Mouse (Mus musculus) lung, postnatal 4 days (tissue): ENCODE measurements around the gene Iqcc.

Experiments
- DNase-seq, 2 experiments: peaks; one replicate each; pipeline ENCODE4 v3.0.0; 2021

The Iqcc gene

GRCm38 (mm10) chr4:129618786-129619691 is at the start of gene Iqcc:
Gene Iqcc (minus strand): TSS chr4:129619099.
- peak; percentile 96 to 97 for DNase-seq

- DNase-seq = no peak
Measured at GRCm38 (mm10) chr4:129662255-129662813, 43.4 kb upstream of the Iqcc start.

GRCm38 (mm10) chr4:129661584-129661983 is 42.7 kb upstream of the Iqcc start:
- DNase-seq = no peak

GRCm38 (mm10) chr4:129654770-129655169 is 35.9 kb upstream of the Iqcc start:
- DNase-seq = no peak

GRCm38 (mm10) chr4:129650359-129650758 is 31.5 kb upstream of the Iqcc start:
- DNase-seq = no peak

GRCm38 (mm10) chr4:129648656-129649055 is 29.8 kb upstream of the Iqcc start:
- DNase-seq = no peak

GRCm38 (mm10) chr4:129645204-129645603 is 26.3 kb upstream of the Iqcc start:
- no peak for DNase-seq

- DNase-seq = peak in 1 of 2 experiments; percentile 56
Measured at GRCm38 (mm10) chr4:129641756-129642155, 22.9 kb upstream of the Iqcc start.

GRCm38 (mm10) chr4:129640638-129641467 is 22.0 kb upstream of the Iqcc start, which contains the start of gene Txlna:
Gene Txlna (minus strand): TSS chr4:129641065.
- peak; percentile 97 to 98 for DNase-seq

GRCm38 (mm10) chr4:129640101-129640637 is 21.3 kb upstream of the Iqcc start:
- peak; percentile 69 to 72 for DNase-seq

GRCm38 (mm10) chr4:129639221-129639620 is 20.3 kb upstream of the Iqcc start:
- no peak for DNase-seq

GRCm38 (mm10) chr4:129633852-129634251 is 15.0 kb upstream of the Iqcc start:
- DNase-seq = no peak

GRCm38 (mm10) chr4:129631867-129632266 is 13.0 kb upstream of the Iqcc start:
- DNase-seq = no peak

- peak; percentile 53 to 69 for DNase-seq
Measured at GRCm38 (mm10) chr4:129630944-129631343, 12.0 kb upstream of the Iqcc start.

GRCm38 (mm10) chr4:129626035-129626434 is 7.1 kb upstream of the Iqcc start:
- DNase-seq = no peak

- DNase-seq = no peak
Measured at GRCm38 (mm10) chr4:129625496-129625895, 6.6 kb upstream of the Iqcc start.

- peak; percentile 75 to 79 for DNase-seq
Measured at GRCm38 (mm10) chr4:129625029-129625370, 6.1 kb upstream of the Iqcc start.

GRCm38 (mm10) chr4:129624281-129625028 is 5.6 kb upstream of the Iqcc start:
- peak; percentile 89 to 93 for DNase-seq

GRCm38 (mm10) chr4:129623681-129624091 is 4.8 kb upstream of the Iqcc start, which contains the start of gene Ccdc28b:
Gene Ccdc28b (minus strand): TSS chr4:129623947.
- DNase-seq = peak in 1 of 2 experiments; percentile 53

GRCm38 (mm10) chr4:129622803-129623535 is 4.1 kb upstream of the Iqcc start:
- no peak for DNase-seq

GRCm38 (mm10) chr4:129622120-129622802 is 3.4 kb upstream of the Iqcc start:
- DNase-seq = no peak
